Mouse (Mus musculus): ENCODE results near the gene Mitf.

- TF ChIP-seq EP300 (IDR thresholded peaks at IDR 0.05; ENCODE audit: low read depth) = no peak
- no peak for TF ChIP-seq CTCF (IDR thresholded peaks at IDR 0.05; ENCODE audit: low read depth)
Observed at GRCm38 (mm10) chr6:97844112-97844511, 37.3 kb downstream of the Mitf start.
